In genomic region chr1:125910211-125910870, GRCm38 (mm10) we compare ENCODE assay signal across 8 mouse cellular contexts. TPM values are rescaled to one million over a fixed set of nuclear protein-coding genes. Genes with fewer than 3 reads are reported as not detected.
DNase-seq lines count a peak whose midpoint lies in the region; ATAC-seq lines count a peak whose summit lies in the region.
"Had no signal": no experiment of that assay in that cellular context is flagged by ENCODE, and none has a peak within 500 bp of the region (broad histone marks: within the 10 kb centered on the region; RNA-seq: fewer than 3 reads in every experiment).

No protein-coding gene starts in this region.

- no peak overlapping the region for H3K4me3 ChIP-seq in lung, embryonic 15.5 days

- WGBS in lung, embryonic 15.5 days, result 10% methylated on average over 14 of the region's 14 CpGs

- peaks cover 49% of the 10 kb centered on the region for H3K27me3 ChIP-seq in lung, embryonic 15.5 days

- DNase-seq in lung, postnatal 25 days (ENCODE audit: low spot score), result no peak
- peak; percentile 69 for DNase-seq in embryo, embryonic 9.5 days (ENCODE audit: extremely low spot score)
- DNase-seq in frontal cortex, postnatal 25 days (ENCODE audit: low spot score in 2 of 2), result peak; percentile 8 to 15
- DNase-seq in layer of hippocampus, postnatal 36 days, result peak; percentile 26 to 30
- DNase-seq in neural tube, embryonic 10.5 days (ENCODE audit: extremely low spot score, low spot score), result peak; percentile 54

- H3K4me2 ChIP-seq in lung, embryonic 15.5 days, result peak overlapping the region; percentile 95

- no peaks in the 10 kb centered on the region for H3K9me3 ChIP-seq in lung, embryonic 15.5 days
- H3K9me3 ChIP-seq: liver, embryonic 15.5 days had no signal

- no peak for ATAC-seq in lung, embryonic 15.5 days (ENCODE audit: borderline replicate concordance, extremely low read depth, low FRiP score, low TSS enrichment)
- ATAC-seq in CD4-positive, CD25-positive, alpha-beta regulatory T cell, adult 4 months, result no peak

- H3K9ac ChIP-seq in lung, embryonic 15.5 days, result no peak overlapping the region
- H3K9ac ChIP-seq: liver, embryonic 15.5 days had no signal

- H3K36me3 ChIP-seq in lung, embryonic 15.5 days, result no peaks in the 10 kb centered on the region
- H3K36me3 ChIP-seq: liver, embryonic 15.5 days had no signal

- H3K27ac ChIP-seq in lung, embryonic 15.5 days, result no peak overlapping the region
- H3K27ac ChIP-seq: liver, embryonic 15.5 days had no signal

- peaks cover 30% of the 10 kb centered on the region for H3K4me1 ChIP-seq in lung, embryonic 15.5 days

RNA-seq across cellular contexts. Expression of gene Lypd1, which starts 2.6 kb away (rescaled TPM):
- polyA plus RNA-seq in lung, embryonic 15.5 days (2015; fragmentation: Nextera tagmentation; extraction: Ambion mirVana), result 0.88 and 0.92 TPM in 2 replicates
- total RNA-seq in layer of hippocampus, postnatal 36 days (2021), result 100 to 1,000 TPM in 1 of 2 experiments, 10 to 100 TPM in 1; 99.3 to 100 TPM
- polyA plus RNA-seq in CD4-positive, CD25-positive, alpha-beta regulatory T cell, adult 4 months (2017; shearing (Covaris generic)), result not detected
